Mouse (Mus musculus) testis, adult 2 months (tissue): ENCODE data around the gene Rsu1. TPM values are rescaled to one million over a fixed set of nuclear protein-coding genes. Genes with fewer than 3 reads are reported as not detected.

Experiments
- H3K27ac ChIP-seq: fragments of 200-500 bp; 2 replicates; pipeline ENCODE4 v1.5.1; 2012; ENCODE audit warnings: low read depth, low read length; ENCODE audit not compliant: control insufficient read depth, insufficient read depth
- H3K27me3 ChIP-seq: fragments of 200-500 bp; 2 replicates; pipeline ENCODE4 v1.6.1; 2012; ENCODE audit warnings: mild to moderate bottlenecking, low read length, moderate library complexity; ENCODE audit not compliant: control insufficient read depth, insufficient read depth
- H3K36me3 ChIP-seq: fragments of 200-500 bp; 2 replicates; pipeline ENCODE4 v1.6.1; 2012; ENCODE audit warnings: mild to moderate bottlenecking, low read length; ENCODE audit not compliant: control insufficient read depth, insufficient read depth
- H3K4me1 ChIP-seq: fragments of 200-500 bp; 2 replicates; pipeline ENCODE4 v1.6.1; 2012; ENCODE audit warnings: low read length; ENCODE audit not compliant: control insufficient read depth, insufficient read depth
- H3K4me3 ChIP-seq: fragments of 200-500 bp; 2 replicates; pipeline ENCODE4 v1.5.1; 2012; ENCODE audit warnings: low read depth, mild to moderate bottlenecking, low read length, moderate library complexity, mixed read lengths; ENCODE audit not compliant: control insufficient read depth
- CTCF ChIP-seq: fragments of 200-500 bp; IDR thresholded peaks from 2 replicates; pipeline ENCODE4 v1.5.1; 2012; ENCODE audit warnings: low read depth, mild to moderate bottlenecking, inconsistent platforms, low read length, moderate library complexity; ENCODE audit not compliant: control insufficient read depth, insufficient read depth, insufficient replicate concordance
- POLR2A ChIP-seq: fragments of 200-500 bp; IDR thresholded peaks from 2 replicates; pipeline ENCODE4 v1.6.1; 2012; ENCODE audit warnings: low read depth, mild to moderate bottlenecking, inconsistent platforms, low read length, moderate library complexity; ENCODE audit not compliant: control insufficient read depth
- polyA plus RNA-seq: library from polyadenylated mRNA; depleted of rRNA; stranded (reverse); fragments of >200 nt; gene quantifications from 2 replicates; pipeline ENCODE4 v1.2.3, GENCODE M21; 2012

Gene Rsu1
- polyA plus RNA-seq, 1 experiment = 11.7 TPM

DNA sequence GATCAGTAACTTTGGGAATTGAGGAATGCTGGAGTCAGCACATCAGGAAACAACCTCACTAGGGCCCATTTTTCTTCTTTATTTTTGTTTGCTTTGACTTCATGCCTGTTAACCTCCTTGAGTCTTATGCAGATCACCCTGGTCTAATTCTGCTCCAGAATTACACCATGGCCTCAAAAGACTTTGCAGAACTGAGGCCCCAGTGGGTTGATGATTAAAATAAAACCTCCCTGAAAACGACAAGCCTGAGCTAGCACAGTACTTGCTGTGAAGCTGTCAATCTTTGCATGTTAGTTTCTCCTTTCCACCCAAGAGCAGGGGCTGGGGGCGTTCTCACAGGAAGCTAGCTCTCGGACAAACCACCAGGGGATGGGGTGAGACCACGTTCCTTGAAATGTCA is 164.7 kb downstream of the Rsu1 start:
- TF ChIP-seq CTCF (no peak), POLR2A (no peak)
- no peak overlapping the region for H3K27ac ChIP-seq
- H3K27me3 ChIP-seq = no peaks in the 10 kb centered on the region
- H3K4me1 ChIP-seq = no peaks in the 10 kb centered on the region
- H3K36me3 ChIP-seq = no peaks in the 10 kb centered on the region
- no peak overlapping the region for H3K4me3 ChIP-seq

DNA sequence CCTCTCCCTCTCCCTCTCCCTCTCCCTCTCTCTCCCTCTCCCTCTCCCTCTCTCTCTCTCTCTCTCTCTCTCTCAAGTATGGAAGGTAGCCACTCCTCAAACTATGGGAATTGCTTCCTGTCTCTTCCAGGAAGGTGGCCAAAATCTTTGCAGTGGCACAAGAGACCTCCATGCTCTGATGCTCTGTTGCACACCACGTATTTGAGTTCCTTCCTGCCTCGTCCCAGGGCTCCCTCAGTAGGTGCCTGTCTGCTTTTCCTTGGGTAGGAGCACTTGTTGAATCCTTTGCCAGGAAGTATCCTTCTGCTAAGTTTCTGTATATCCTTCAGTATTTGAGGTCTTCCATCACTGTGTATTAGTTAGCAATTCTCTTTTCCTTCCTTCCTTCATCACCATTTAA is 166.8 kb downstream of the Rsu1 start:
- TF ChIP-seq POLR2A (no peak), CTCF (no peak)
- Histone ChIP-seq H3K36me3 (no peaks in the 10 kb centered on the region), H3K4me1 (no peaks in the 10 kb centered on the region), H3K27ac (no peak overlapping the region), H3K4me3 (no peak overlapping the region), H3K27me3 (no peaks in the 10 kb centered on the region)

DNA sequence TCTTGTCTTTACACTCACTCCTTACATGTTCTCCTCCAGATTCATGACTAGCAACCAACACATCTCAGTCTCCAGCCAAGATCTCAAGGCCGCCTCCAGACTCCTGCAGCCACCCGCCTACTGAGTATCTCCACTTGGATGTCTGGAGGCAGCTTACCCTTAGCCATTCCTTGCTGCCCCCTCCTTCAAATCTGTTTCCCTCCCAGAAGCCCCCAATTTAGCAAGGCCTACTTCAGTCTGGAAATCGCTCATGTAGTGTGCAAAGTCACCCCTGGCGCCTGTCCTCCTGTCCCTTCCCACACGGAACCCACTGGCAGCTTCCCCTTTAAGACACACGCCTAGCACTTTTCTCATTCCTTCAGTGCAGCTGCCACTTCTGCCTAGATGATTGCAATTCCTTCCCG is 167.4 kb downstream of the Rsu1 start:
- Histone ChIP-seq H3K4me1 (no peaks in the 10 kb centered on the region), H3K27me3 (no peaks in the 10 kb centered on the region), H3K27ac (no peak overlapping the region), H3K4me3 (no peak overlapping the region), H3K36me3 (no peaks in the 10 kb centered on the region)
- TF ChIP-seq POLR2A = no peak

DNA sequence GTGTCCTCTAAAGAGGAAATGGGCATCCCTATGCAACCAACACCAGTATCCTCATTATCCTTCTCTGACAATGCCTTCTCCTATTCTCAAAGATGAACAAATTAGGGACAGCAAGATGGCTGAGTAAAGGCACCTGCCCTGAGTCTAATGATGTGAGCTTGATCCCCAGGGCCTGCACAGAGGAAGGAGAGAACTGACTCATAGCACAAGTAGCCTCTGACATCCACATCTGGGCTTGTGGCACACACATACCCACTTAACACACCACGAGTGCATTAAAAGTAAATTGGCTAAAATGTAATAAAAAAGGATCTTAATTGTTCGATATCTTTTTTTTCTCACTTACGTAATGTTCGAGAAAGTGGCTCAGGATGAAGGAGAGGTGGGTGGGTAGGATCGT is 177.2 kb downstream of the Rsu1 start:
- TF ChIP-seq POLR2A = no peak
- no peak for TF ChIP-seq CTCF
- Histone ChIP-seq H3K4me3 (no peak overlapping the region), H3K36me3 (no peaks in the 10 kb centered on the region), H3K27me3 (no peaks in the 10 kb centered on the region), H3K4me1 (no peaks in the 10 kb centered on the region), H3K27ac (no peak overlapping the region)

DNA sequence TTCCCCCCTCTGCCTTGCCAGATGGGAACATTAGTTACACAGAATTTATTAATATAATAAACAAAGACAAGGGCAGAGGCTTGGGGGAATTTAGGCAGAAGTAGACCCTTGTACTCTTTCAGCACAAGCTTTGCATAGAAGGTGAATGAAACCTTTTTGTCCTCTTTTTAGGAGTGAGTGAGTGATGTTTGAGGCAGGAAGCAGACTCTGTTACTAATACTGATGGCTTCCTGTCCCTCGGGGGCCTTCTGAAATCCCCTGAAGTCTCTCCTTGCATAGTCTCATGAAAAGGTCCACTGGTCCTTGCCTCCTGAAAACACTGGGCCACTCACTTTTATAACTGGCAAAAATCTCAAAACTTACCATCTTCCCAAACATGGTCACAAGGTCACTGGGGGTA is 177.6 kb downstream of the Rsu1 start:
- Histone ChIP-seq H3K27ac (no peak overlapping the region), H3K4me3 (no peak overlapping the region), H3K27me3 (no peaks in the 10 kb centered on the region), H3K36me3 (no peaks in the 10 kb centered on the region), H3K4me1 (no peaks in the 10 kb centered on the region)
- TF ChIP-seq POLR2A (no peak), CTCF (no peak)

DNA sequence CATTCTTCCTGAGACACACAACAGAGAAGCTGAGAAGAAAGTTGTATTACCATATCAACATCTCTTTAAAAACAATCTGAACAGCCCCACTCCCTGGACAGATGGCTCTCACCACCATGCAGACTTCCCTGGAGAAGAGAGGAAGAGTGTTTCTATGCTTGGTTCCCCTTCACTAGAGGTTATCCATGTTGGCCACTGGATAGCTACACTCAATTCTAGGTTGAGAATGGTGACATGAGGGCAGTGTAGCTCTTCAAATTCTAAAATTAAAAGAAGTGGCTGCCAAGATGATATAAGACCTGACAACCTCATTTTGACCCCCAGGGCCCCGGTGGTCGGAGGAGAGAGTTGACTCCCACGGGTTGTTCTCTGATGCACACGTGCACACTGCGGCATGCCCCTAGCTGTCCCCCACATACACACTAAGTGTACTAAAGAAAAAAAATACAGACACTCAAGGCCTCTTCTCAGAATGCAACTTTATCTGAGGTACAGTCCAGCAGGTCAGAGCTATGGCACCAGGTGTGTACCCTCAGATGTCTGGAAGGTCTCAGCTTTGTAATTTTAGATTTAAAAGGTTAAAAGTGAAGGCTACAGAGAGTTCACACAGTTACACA is 179.7 kb downstream of the Rsu1 start:
- no peak for TF ChIP-seq POLR2A
- no peak for TF ChIP-seq CTCF
- Histone ChIP-seq H3K27me3 (no peaks in the 10 kb centered on the region), H3K4me1 (no peaks in the 10 kb centered on the region), H3K4me3 (no peak overlapping the region), H3K27ac (no peak overlapping the region), H3K36me3 (no peaks in the 10 kb centered on the region)

DNA sequence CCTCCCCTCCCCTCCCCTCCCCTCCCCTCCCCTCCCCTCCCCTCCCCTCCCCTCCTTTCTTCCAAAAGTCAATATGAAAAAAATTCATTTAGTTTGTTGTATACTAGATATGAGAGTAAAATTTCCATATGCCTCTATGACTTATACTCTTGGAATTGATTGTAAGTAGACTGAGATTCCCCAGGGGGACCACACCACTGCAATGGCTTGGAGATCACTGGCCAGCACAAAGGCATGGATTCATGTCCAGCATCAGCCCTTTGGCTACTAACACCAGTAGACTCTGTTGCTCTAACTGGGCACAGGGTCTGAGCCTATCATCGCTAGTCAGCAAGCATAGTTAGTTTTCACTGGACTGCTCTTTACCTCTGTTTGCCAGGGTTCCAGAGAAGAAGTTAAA is 180.4 kb downstream of the Rsu1 start:
- no peak overlapping the region for H3K4me3 ChIP-seq

DNA sequence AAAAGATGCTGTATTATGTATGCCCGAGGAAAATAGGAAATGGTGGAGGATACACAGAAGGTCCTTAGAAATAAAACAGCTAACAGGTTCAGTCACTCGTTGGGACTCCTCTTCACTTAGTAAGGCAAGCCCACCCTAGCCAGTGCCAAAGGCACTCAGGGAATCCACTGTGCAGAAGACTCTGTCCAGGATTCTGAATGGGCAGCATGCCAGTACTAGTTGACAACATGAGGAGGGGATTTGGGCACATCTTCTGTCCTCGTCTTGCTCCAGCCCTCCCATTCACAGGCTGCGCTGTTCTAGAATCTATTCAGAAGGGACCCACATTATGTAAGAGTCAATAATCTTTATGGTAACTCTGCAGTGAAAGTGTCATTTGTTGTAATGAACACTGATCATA is 181.4 kb downstream of the Rsu1 start:
- H3K36me3 ChIP-seq = no peaks in the 10 kb centered on the region
- H3K4me1 ChIP-seq = no peaks in the 10 kb centered on the region
- no peaks in the 10 kb centered on the region for H3K27me3 ChIP-seq
- TF ChIP-seq POLR2A = no peak
- no peak for TF ChIP-seq CTCF
- H3K4me3 ChIP-seq = no peak overlapping the region
- no peak overlapping the region for H3K27ac ChIP-seq

More for the DNA sequence above, 180.4 kb downstream of the Rsu1 start:
- H3K4me1 ChIP-seq = no peaks in the 10 kb centered on the region
- H3K27ac ChIP-seq = no peak overlapping the region
- no peaks in the 10 kb centered on the region for H3K27me3 ChIP-seq
- no peaks in the 10 kb centered on the region for H3K36me3 ChIP-seq
- TF ChIP-seq POLR2A (no peak), CTCF (no peak)
